Mouse (Mus musculus) thymus, postnatal 36 days (tissue): ENCODE measurements at regions not wholly inside any gene's neighbourhood (a gene's known extent, or its start where the extent isn't known, plus 50 kb on each side); places are given as distances from the start of the nearest gene placed in this dataset.

Source experiments
- DNase-seq, 2 experiments: peaks; one replicate each; pipeline ENCODE4 v3.0.0; 2022; ENCODE audit warnings: mixed read lengths in 2 of 2

- DNase-seq, result no peak
Measured at GRCm38 (mm10) chr19:26051478-26052215, 379.4 kb downstream of the Dmrt2 start.

- DNase-seq, result no peak
Measured at GRCm38 (mm10) chr19:26059668-26060067, 387.5 kb downstream of the Dmrt2 start.

GRCm38 (mm10) chr19:26068553-26068952, 396.3 kb downstream of the Dmrt2 start:
- no peak for DNase-seq

- DNase-seq, result no peak
Measured at GRCm38 (mm10) chr19:26069908-26070307, 397.7 kb downstream of the Dmrt2 start.

- DNase-seq, result no peak
Measured at GRCm38 (mm10) chr19:26088318-26088717, 416.1 kb downstream of the Dmrt2 start.

GRCm38 (mm10) chr19:26091386-26091785, 419.2 kb downstream of the Dmrt2 start:
- no peak for DNase-seq

GRCm38 (mm10) chr19:26093844-26094243, 421.6 kb downstream of the Dmrt2 start:
- DNase-seq, result no peak

- DNase-seq, result no peak
Measured at GRCm38 (mm10) chr19:26114326-26114725, 442.1 kb downstream of the Dmrt2 start.

GRCm38 (mm10) chr19:26128423-26128822, 456.2 kb downstream of the Dmrt2 start:
- DNase-seq, result no peak

- no peak for DNase-seq
Measured at GRCm38 (mm10) chr19:26134385-26134784, 462.2 kb downstream of the Dmrt2 start.

- DNase-seq, result no peak
Measured at GRCm38 (mm10) chr19:26135398-26136104, 463.3 kb downstream of the Dmrt2 start.

GRCm38 (mm10) chr19:26140647-26141046, 464.2 kb upstream of the Smarca2 start:
- DNase-seq, result no peak

- DNase-seq, result no peak
Measured at GRCm38 (mm10) chr19:26143539-26143938, 461.3 kb upstream of the Smarca2 start.

GRCm38 (mm10) chr19:26151216-26151615, 453.6 kb upstream of the Smarca2 start:
- no peak for DNase-seq

- DNase-seq, result no peak
Measured at GRCm38 (mm10) chr19:26164993-26165392, 439.9 kb upstream of the Smarca2 start.

GRCm38 (mm10) chr19:26181774-26182173, 423.1 kb upstream of the Smarca2 start:
- no peak for DNase-seq

GRCm38 (mm10) chr19:26185012-26185411, 419.8 kb upstream of the Smarca2 start:
- DNase-seq, result no peak

- DNase-seq, result no peak
Measured at GRCm38 (mm10) chr19:26190803-26191202, 414.0 kb upstream of the Smarca2 start.

GRCm38 (mm10) chr19:26193664-26194063, 411.2 kb upstream of the Smarca2 start:
- DNase-seq, result no peak

GRCm38 (mm10) chr19:26208760-26209159, 396.1 kb upstream of the Smarca2 start:
- no peak for DNase-seq

- DNase-seq, result no peak
Measured at GRCm38 (mm10) chr19:26234539-26234938, 370.3 kb upstream of the Smarca2 start.

- no peak for DNase-seq
Measured at GRCm38 (mm10) chr19:26244067-26244466, 360.8 kb upstream of the Smarca2 start.

- DNase-seq, result no peak
Measured at GRCm38 (mm10) chr19:26249751-26250150, 355.1 kb upstream of the Smarca2 start.

GRCm38 (mm10) chr19:26258677-26259076, 346.2 kb upstream of the Smarca2 start:
- no peak for DNase-seq
